Mouse (Mus musculus) spleen, adult 2 months (tissue): Measurements from ENCODE around the gene Mcemp1. TPM values are rescaled to one million over a fixed set of nuclear protein-coding genes. Genes with fewer than 3 reads are reported as not detected.

ENCODE experiments used
- DNase-seq, 2 experiments: peaks; one replicate each; pipeline versions ENCODE4 v3.0.0 to v3.0.0-alpha.2; 2012 to 2021; ENCODE audit warnings: low spot score in 2 of 2, low read depth in 1 of 2
- H3K27ac ChIP-seq: fragments of 200-500 bp; 2 replicates; pipeline ENCODE4 v1.5.1; 2012; ENCODE audit warnings: low read length, inconsistent platforms; ENCODE audit not compliant: insufficient read depth
- H3K27me3 ChIP-seq: fragments of 200-500 bp; 2 replicates; pipeline ENCODE4 v1.6.1; 2012; ENCODE audit warnings: mild to moderate bottlenecking, moderate library complexity, low read length, inconsistent platforms; ENCODE audit not compliant: control insufficient read depth, insufficient read depth
- H3K36me3 ChIP-seq: fragments of 200-500 bp; 2 replicates; pipeline ENCODE4 v1.6.1; 2012; ENCODE audit warnings: mild to moderate bottlenecking, low read length, inconsistent platforms; ENCODE audit not compliant: control insufficient read depth, insufficient read depth
- H3K4me1 ChIP-seq: fragments of 200-500 bp; 2 replicates; pipeline ENCODE4 v1.6.1; 2011; ENCODE audit warnings: inconsistent platforms; ENCODE audit not compliant: control insufficient read depth, insufficient read depth, insufficient read length
- H3K4me3 ChIP-seq: fragments of 200-500 bp; 2 replicates; pipeline ENCODE4 v1.5.1; 2011; ENCODE audit warnings: mild to moderate bottlenecking, inconsistent platforms; ENCODE audit not compliant: insufficient read depth, insufficient read length; ENCODE audit errors: extremely low read depth
- CTCF ChIP-seq: fragments of 200-500 bp; IDR thresholded peaks from 2 replicates; pipeline ENCODE4 v1.5.1; 2011; ENCODE audit warnings: mild to moderate bottlenecking, inconsistent platforms; ENCODE audit not compliant: insufficient read depth, insufficient read length, insufficient replicate concordance; ENCODE audit errors: extremely low read depth
- POLR2A ChIP-seq: fragments of 200-500 bp; IDR thresholded peaks from 2 replicates; pipeline ENCODE4 v1.6.1; 2011; ENCODE audit warnings: low read depth, low read length, inconsistent platforms
- WGBS: fragments of 180-500 bp; shearing (Covaris S2); methylation state at CpG from one replicate; pipeline ENCODE4 v1.1.7; 2018; 5-methylcytosine and 5-hydroxymethylcytosine counted together
- polyA plus RNA-seq: library from polyadenylated mRNA; depleted of rRNA; stranded (reverse); fragments of >200 nt; gene quantifications from 2 replicates; pipeline ENCODE4 v1.2.3, GENCODE M21; 2012; rRNA removed

The Mcemp1 gene
- 4.1 and 5.3 TPM in 2 replicates for polyA plus RNA-seq

DNA sequence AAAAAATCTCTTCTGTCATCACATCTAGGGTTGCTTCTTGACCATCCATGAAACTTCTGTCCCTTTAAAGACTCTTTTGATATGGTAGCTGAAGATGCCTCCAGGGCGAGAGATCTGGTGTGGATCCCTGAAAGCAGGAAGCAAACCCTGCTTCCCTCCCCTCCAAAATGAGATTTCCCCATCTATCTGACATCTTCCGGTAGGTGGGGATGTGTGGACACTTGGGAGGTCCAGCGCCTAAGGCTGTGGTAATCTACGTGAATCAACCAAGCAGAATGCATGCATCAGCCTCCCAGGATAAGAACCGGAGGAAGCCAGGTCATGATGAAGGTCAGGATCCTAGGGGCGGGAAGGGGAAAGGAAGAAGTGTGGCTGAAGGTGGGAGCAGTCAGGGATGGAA is at the start of gene Mcemp1:
Mcemp1 (plus strand) TSS at position 248 of the 400 bp plus-strand sequence.
- TF ChIP-seq POLR2A (no peak), CTCF (no peak)
- Histone ChIP-seq H3K4me3 (peak within 1 kb of the TSS; percentile 6; the same call in 1 of the 2 replicates), H3K4me1 (peaks cover 17% of the 10 kb centered on the region; the same call in 1 of the 2 replicates), H3K27me3 (no peaks in the 10 kb centered on the region), H3K36me3 (no peaks in the 10 kb centered on the region), H3K27ac (peak within 1 kb of the TSS; percentile 60; the same call in 1 of the 2 replicates)
- DNase-seq = no peak
- 82% methylated on average over 6 of the region's 6 CpGs for WGBS

DNA sequence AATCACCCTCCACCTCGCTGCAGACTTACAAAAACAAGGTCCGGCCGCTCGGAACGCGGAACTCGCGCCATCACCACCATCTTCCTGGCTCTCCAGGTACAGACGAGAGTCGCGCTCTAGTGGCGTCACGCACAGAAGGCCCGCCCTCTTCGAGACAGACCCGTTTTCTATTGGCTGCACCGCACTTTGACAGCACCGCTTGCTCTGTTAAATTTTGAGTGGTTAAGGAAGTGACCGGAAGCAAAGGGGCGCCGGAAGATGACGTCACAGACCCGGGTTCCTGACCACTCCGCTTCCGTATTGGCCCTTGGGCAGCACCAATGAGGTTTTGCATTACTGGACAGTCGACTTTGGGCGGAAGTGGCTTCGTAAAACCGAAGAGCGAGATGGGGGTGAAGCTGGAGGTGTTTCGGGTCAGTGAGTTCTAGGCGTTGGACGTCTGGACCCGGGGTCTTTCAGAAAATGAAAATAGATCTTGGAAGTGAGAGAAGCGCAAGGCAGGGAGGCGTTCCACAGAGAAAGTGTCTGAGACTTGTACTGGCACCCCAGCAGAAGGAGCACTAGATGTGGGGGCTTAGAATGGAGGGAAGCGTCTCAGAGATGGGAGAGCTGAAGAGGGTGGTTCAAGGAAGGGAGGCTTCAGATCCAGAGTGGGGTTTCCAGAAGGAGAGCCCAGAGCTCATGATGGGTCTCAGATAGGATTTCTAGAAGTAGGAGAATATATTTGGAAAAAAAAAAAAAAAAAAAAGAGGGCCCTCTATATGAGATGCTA is 44.2 kb upstream of the Mcemp1 start, which contains the start of the genes Xab2 and Pet100:
Xab2 (minus strand) TSS at position 118 of the 772 bp plus-strand sequence.
Pet100 (plus strand) TSS at position 350 of the 772 bp plus-strand sequence.
- Histone ChIP-seq H3K27me3 (no peaks in the 10 kb centered on the region), H3K4me1 (peaks cover 3% of the 10 kb centered on the region; the same call in 1 of the 2 replicates), H3K4me3 (peak within 1 kb of the TSS; percentile 74), H3K36me3 (peaks cover 12% of the 10 kb centered on the region), H3K27ac (no peak within 1 kb of the TSS)
- under 1% methylated on average over 37 of the region's 37 CpGs for WGBS
- peak; percentile 97 to 100 for DNase-seq
- peak; percentile 70 for TF ChIP-seq POLR2A
- TF ChIP-seq CTCF = no peak

DNA sequence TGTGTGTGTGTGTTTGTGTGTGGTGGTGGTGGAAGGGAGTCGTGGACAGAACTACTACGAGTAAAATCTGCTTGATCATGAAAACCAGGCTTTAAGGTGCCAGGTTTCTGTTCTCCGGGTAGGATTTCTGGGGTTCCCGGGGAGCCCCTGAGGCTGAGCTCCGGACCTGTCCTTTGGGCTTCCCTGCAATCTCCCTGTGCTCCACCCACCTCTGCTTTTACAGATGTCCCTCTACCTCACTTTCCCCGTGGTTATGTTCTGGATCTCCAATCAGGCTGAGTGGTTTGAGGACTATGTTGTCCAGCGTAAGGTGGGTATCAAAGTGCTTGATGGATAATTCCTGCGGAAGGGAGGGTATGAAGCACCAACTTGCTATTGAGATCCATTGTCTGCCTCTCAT is 43.4 kb upstream of the Mcemp1 start:
- Histone ChIP-seq H3K27me3 (no peaks in the 10 kb centered on the region), H3K4me1 (peaks cover 3% of the 10 kb centered on the region; the same call in 1 of the 2 replicates), H3K36me3 (peaks cover 8% of the 10 kb centered on the region), H3K27ac (no peak overlapping the region), H3K4me3 (peak overlapping the region; percentile 25; the same call in 1 of the 2 replicates)
- 60% methylated on average over 8 of the region's 8 CpGs for WGBS
- no peak for TF ChIP-seq POLR2A
- no peak for TF ChIP-seq CTCF
- no peak for DNase-seq

DNA sequence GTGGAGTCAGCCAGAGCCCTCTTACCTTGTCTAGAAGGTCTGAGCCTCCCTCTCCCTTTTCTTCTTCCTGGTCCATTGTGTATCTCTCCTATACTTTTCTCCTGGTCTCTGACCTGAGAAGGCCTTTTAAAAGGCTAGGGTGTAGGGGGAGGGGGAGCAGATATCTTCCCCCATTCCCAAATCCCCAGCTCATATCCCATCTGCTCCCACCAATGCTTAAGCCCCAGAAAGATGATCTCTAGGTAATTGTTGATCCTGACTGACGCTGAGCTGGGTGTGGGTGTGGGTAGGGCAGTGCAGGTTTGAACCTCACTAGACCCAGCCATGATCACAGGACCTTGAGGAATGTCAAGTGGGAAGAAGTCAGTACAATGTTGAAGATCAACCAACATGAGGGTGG is 40.1 kb upstream of the Mcemp1 start, which contains the start of gene Pcp2:
Pcp2 (minus strand) TSS at position 101 of the 400 bp plus-strand sequence.
- TF ChIP-seq CTCF (no peak), POLR2A (no peak)
- WGBS = 96% methylated on average over 1 of the region's 1 CpGs
- H3K27ac ChIP-seq = no peak within 1 kb of the TSS
- no peak for DNase-seq
- peaks cover under 1% of the 10 kb centered on the region; the same call in 1 of the 2 replicates for H3K4me1 ChIP-seq
- no peaks in the 10 kb centered on the region for H3K36me3 ChIP-seq
- no peaks in the 10 kb centered on the region for H3K27me3 ChIP-seq
- H3K4me3 ChIP-seq = no peak within 1 kb of the TSS

DNA sequence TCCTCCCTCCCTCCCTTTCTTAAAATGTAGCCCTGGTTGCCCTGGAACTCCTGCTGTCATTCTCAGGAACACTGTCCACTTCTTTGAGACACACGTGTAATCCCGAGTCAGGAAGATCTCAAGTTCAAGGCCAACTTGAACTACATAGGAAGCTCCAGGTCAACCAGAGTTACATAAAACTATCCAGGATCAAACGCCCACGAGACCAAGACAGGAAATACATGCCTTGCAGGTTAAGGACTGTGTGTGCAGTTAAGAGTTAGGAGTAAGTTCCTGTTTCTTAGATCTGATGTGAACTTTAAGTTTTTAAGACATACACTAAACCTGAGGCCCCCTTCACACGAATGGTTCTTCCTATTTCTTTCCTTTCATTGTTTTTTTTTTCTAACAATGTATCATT is 38.6 kb upstream of the Mcemp1 start:
- Histone ChIP-seq H3K27ac (no peak overlapping the region), H3K27me3 (no peaks in the 10 kb centered on the region), H3K4me1 (peaks cover 3% of the 10 kb centered on the region; the same call in 1 of the 2 replicates), H3K4me3 (no peak overlapping the region), H3K36me3 (no peaks in the 10 kb centered on the region)
- TF ChIP-seq POLR2A = no peak
- no peak for TF ChIP-seq CTCF
- 11% methylated on average over 5 of the region's 5 CpGs for WGBS
- DNase-seq = no peak

DNA sequence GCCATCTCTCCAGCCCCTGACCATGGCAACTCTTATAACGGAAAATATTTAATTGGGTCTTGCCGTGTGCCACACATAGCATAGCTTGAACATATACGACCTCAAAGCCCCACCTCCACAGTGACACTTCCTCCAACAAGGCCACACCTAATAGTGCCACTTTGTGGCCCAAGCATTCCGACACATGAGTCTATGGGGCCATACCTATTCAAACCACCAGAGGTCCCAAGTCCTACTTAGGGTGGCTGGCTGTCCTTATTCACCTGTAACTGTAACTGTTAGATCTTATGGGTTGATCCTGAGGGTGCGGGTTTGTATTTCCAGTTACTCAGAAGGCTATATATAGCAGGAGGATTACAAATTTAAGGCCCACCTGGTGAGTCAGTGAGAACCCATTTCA is 37.5 kb upstream of the Mcemp1 start:
- TF ChIP-seq CTCF (no peak), POLR2A (no peak)
- H3K4me3 ChIP-seq = no peak overlapping the region
- 55% methylated on average over 5 of the region's 5 CpGs for WGBS
- H3K4me1 ChIP-seq = 0 out of 2 replicates have a peak, but pooled peaks cover 3% of the 10 kb centered on the region
- H3K27ac ChIP-seq = no peak overlapping the region
- no peaks in the 10 kb centered on the region for H3K27me3 ChIP-seq
- DNase-seq = peak; percentile 38 to 52
- H3K36me3 ChIP-seq = peaks cover under 1% of the 10 kb centered on the region; the same call in 1 of the 2 replicates
